Mouse (Mus musculus): ENCODE measurements around the gene Nubp2. TPM values are rescaled to one million over a fixed set of nuclear protein-coding genes. Genes with fewer than 3 reads are reported as not detected.

The Nubp2 gene
- total and polyA plus RNA-seq, 2 experiments from 2014 or later: 52.7 to 65.0 TPM

GRCm38 (mm10) chr17:24844525-24844924 lies 41.6 kb downstream of the Nubp2 start:
- Histone ChIP-seq H3K9me3 (ENCODE audit: low read length) (no peaks in the 10 kb centered on the region), H3K4me2 (ENCODE audit: low read depth, low read length) (no peak overlapping the region), H3K4me1 (ENCODE audit: insufficient read depth, low read length) (peaks cover 10% of the 10 kb centered on the region; the same call in 1 of the 2 replicates), H3K27ac (no peak overlapping the region), H3K36me3 (ENCODE audit: insufficient read depth, low read length) (no peaks in the 10 kb centered on the region), H3K9ac (replicated peaks; ENCODE audit: low read length) (no peak overlapping the region), H3K4me3 (ENCODE audit: low read length) (no peak overlapping the region), H3K27me3 (ENCODE audit: insufficient read depth, low read length) (no peaks in the 10 kb centered on the region)
- WGBS: 68% methylated on average over 9 of the region's 9 CpGs
- no peak for TF ChIP-seq CTCF (IDR thresholded peaks at IDR 0.05; ENCODE audit: low read depth)
- DNase-seq (ENCODE audit: low spot score): no peak
- no peak for ATAC-seq

DNA sequence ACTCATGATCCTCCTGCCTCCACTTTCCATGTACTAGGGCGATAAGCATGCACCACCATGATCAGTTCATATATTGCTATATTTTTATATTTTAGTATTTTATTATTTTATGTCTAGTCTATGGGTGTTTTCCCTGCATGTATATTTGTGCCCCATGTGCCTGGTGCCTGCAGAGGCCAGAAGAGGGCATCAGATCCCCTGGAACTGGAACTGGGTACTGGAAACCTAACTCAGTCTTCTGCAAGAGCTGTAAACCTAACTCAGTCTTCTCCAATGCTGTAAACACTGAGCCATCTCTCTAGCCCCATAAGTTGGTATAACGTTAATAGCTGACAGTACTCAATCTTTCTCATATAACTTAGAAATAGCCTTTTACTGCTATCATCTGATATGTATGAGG lies 43.5 kb downstream of the Nubp2 start:
- H3K27me3 ChIP-seq (ENCODE audit: insufficient read depth, low read length): no peaks in the 10 kb centered on the region
- ATAC-seq: no peak
- no peak overlapping the region for H3K4me2 ChIP-seq (ENCODE audit: low read depth, low read length)
- 57% methylated on average over 2 of the region's 2 CpGs for WGBS
- no peaks in the 10 kb centered on the region for H3K9me3 ChIP-seq (ENCODE audit: low read length)
- H3K4me1 ChIP-seq (ENCODE audit: insufficient read depth, low read length): no peaks in the 10 kb centered on the region
- H3K9ac ChIP-seq (replicated peaks; ENCODE audit: low read length): no peak overlapping the region
- no peak overlapping the region for H3K27ac ChIP-seq
- H3K4me3 ChIP-seq (ENCODE audit: low read length): no peak overlapping the region
- no peaks in the 10 kb centered on the region for H3K36me3 ChIP-seq (ENCODE audit: insufficient read depth, low read length)
- TF ChIP-seq CTCF (IDR thresholded peaks at IDR 0.05; ENCODE audit: low read depth): no peak; the same call in 1 of the 2 replicates
- DNase-seq (ENCODE audit: low spot score): no peak

DNA sequence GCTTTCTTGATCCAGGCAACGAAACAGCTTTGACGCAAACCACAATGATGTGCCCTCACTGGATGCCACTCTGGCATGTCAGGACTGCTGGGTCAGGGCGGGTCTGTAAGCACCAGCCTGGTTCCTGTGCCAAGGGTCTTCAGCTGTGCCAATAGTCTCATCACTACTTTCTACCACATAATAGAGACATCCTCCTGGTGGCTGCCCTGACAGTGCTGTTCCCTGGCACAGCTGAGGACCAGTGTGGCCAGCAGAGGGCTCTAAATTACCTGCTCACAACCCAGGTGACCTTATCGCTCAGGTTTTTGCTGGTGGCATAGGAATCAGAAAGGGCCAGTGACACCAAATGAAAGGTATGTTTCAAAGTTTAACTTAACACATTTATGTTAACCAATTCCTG lies 45.0 kb downstream of the Nubp2 start:
- no peaks in the 10 kb centered on the region for H3K9me3 ChIP-seq (ENCODE audit: low read length)
- no peak overlapping the region for H3K4me3 ChIP-seq (ENCODE audit: low read length)
- H3K27ac ChIP-seq: no peak overlapping the region
- H3K4me1 ChIP-seq (ENCODE audit: insufficient read depth, low read length): no peaks in the 10 kb centered on the region
- no peak for ATAC-seq
- no peak overlapping the region for H3K9ac ChIP-seq (replicated peaks; ENCODE audit: low read length)
- DNase-seq (ENCODE audit: low spot score): no peak
- H3K36me3 ChIP-seq (ENCODE audit: insufficient read depth, low read length): no peaks in the 10 kb centered on the region
- H3K4me2 ChIP-seq (ENCODE audit: low read depth, low read length): no peak overlapping the region
- WGBS: 47% methylated on average over 4 of the region's 4 CpGs
- peak; percentile 53 for TF ChIP-seq CTCF (IDR thresholded peaks at IDR 0.05; ENCODE audit: low read depth)
- no peaks in the 10 kb centered on the region for H3K27me3 ChIP-seq (ENCODE audit: insufficient read depth, low read length)

- ATAC-seq (no peak), DNase-seq (ENCODE audit: low spot score) (no peak)
- Histone ChIP-seq H3K4me2 (ENCODE audit: low read depth, low read length) (no peak overlapping the region), H3K9ac (replicated peaks; ENCODE audit: low read length) (no peak overlapping the region), H3K36me3 (ENCODE audit: insufficient read depth, low read length) (no peaks in the 10 kb centered on the region), H3K4me3 (ENCODE audit: low read length) (no peak overlapping the region), H3K27ac (no peak overlapping the region), H3K4me1 (ENCODE audit: insufficient read depth, low read length) (no peaks in the 10 kb centered on the region), H3K27me3 (ENCODE audit: insufficient read depth, low read length) (no peaks in the 10 kb centered on the region), H3K9me3 (ENCODE audit: low read length) (no peaks in the 10 kb centered on the region)
- 62% methylated on average over 5 of the region's 5 CpGs for WGBS
- TF ChIP-seq CTCF (IDR thresholded peaks at IDR 0.05; ENCODE audit: low read depth): no peak
These were observed 45.8 kb downstream of the Nubp2 start for GRCm38 (mm10) chr17:24840341-24840740.

- Histone ChIP-seq H3K4me3 (ENCODE audit: low read length) (no peak within 1 kb of the TSS), H3K4me2 (ENCODE audit: low read depth, low read length) (no peak within 1 kb of the TSS), H3K9ac (replicated peaks; ENCODE audit: low read length) (no peak within 1 kb of the TSS), H3K27ac (no peak within 1 kb of the TSS), H3K36me3 (ENCODE audit: insufficient read depth, low read length) (no peaks in the 10 kb centered on the region), H3K9me3 (ENCODE audit: low read length) (no peaks in the 10 kb centered on the region), H3K27me3 (ENCODE audit: insufficient read depth, low read length) (no peaks in the 10 kb centered on the region), H3K4me1 (ENCODE audit: insufficient read depth, low read length) (no peaks in the 10 kb centered on the region)
- WGBS: 76% methylated on average over 8 of the region's 8 CpGs
- DNase-seq (ENCODE audit: low spot score) (no peak), ATAC-seq (no peak)
- TF ChIP-seq CTCF (IDR thresholded peaks at IDR 0.05; ENCODE audit: low read depth): no peak
These were observed 46.3 kb downstream of the Nubp2 start, which contains the start of gene Hagh for GRCm38 (mm10) chr17:24839842-24840241. TSS of gene Hagh (plus strand) at chr17:24840143.

Other genes with a start within 250 kb of the Nubp2 start
- 72.8 and 91.1 TPM in 2 replicates for gene Slc9a3r2, start 236.0 kb downstream of the Nubp2 start, total RNA-seq (2014; rRNA removed)
- gene Slc9a3r2, start 236.0 kb downstream of the Nubp2 start, polyA plus RNA-seq (2015; fragmentation: Nextera tagmentation; extraction: Ambion mirVana): 57.6 and 60.6 TPM in 2 replicates
- gene Npw, start 227.9 kb downstream of the Nubp2 start, total RNA-seq (2014; rRNA removed): 0.78 TPM in 1 of 2 replicates, not detected in the other
- gene Npw, start 227.9 kb downstream of the Nubp2 start, polyA plus RNA-seq (2015; fragmentation: Nextera tagmentation; extraction: Ambion mirVana): 0.65 and 0.81 TPM in 2 replicates
- gene Zfp598, start 216.7 kb downstream of the Nubp2 start, total RNA-seq (2014; rRNA removed): 40.9 and 47.0 TPM in 2 replicates
- 14.2 and 14.6 TPM in 2 replicates for gene Zfp598, start 216.7 kb downstream of the Nubp2 start, polyA plus RNA-seq (2015; fragmentation: Nextera tagmentation; extraction: Ambion mirVana)
- gene Syngr3, start 196.4 kb downstream of the Nubp2 start, total RNA-seq (2014; rRNA removed): 331 and 347 TPM in 2 replicates
- gene Syngr3, start 196.4 kb downstream of the Nubp2 start, polyA plus RNA-seq (2015; fragmentation: Nextera tagmentation; extraction: Ambion mirVana): 280 and 294 TPM in 2 replicates
- 21.1 and 26.1 TPM in 2 replicates for gene Gfer, start 190.2 kb downstream of the Nubp2 start, total RNA-seq (2014; rRNA removed)
- 39.7 and 41.4 TPM in 2 replicates for gene Gfer, start 190.2 kb downstream of the Nubp2 start, polyA plus RNA-seq (2015; fragmentation: Nextera tagmentation; extraction: Ambion mirVana)
- 6.1 and 8.1 TPM in 2 replicates for gene Noxo1, start 190.1 kb downstream of the Nubp2 start, total RNA-seq (2014; rRNA removed)
- 1.4 and 2.2 TPM in 2 replicates for gene Noxo1, start 190.1 kb downstream of the Nubp2 start, polyA plus RNA-seq (2015; fragmentation: Nextera tagmentation; extraction: Ambion mirVana)
- gene Tbl3, start 178.7 kb downstream of the Nubp2 start, total RNA-seq (2014; rRNA removed): 53.2 and 55.2 TPM in 2 replicates
- gene Tbl3, start 178.7 kb downstream of the Nubp2 start, polyA plus RNA-seq (2015; fragmentation: Nextera tagmentation; extraction: Ambion mirVana): 43.5 and 49.2 TPM in 2 replicates
- not detected in 2 replicates for gene Rnf151, start 168.3 kb downstream of the Nubp2 start, total RNA-seq (2014; rRNA removed)
- not detected in 2 replicates for gene Rnf151, start 168.3 kb downstream of the Nubp2 start, polyA plus RNA-seq (2015; fragmentation: Nextera tagmentation; extraction: Ambion mirVana)
- gene Rps2, start 168.2 kb downstream of the Nubp2 start, total RNA-seq (2014; rRNA removed): 2,181 and 2,600 TPM in 2 replicates
- gene Rps2, start 168.2 kb downstream of the Nubp2 start, polyA plus RNA-seq (2015; fragmentation: Nextera tagmentation; extraction: Ambion mirVana): 809 and 820 TPM in 2 replicates
- 135 and 157 TPM in 2 replicates for gene Ndufb10, start 161.9 kb downstream of the Nubp2 start, total RNA-seq (2014; rRNA removed)
- 353 and 356 TPM in 2 replicates for gene Ndufb10, start 161.9 kb downstream of the Nubp2 start, polyA plus RNA-seq (2015; fragmentation: Nextera tagmentation; extraction: Ambion mirVana)
- gene Rpl3l, start 158.5 kb downstream of the Nubp2 start, total RNA-seq (2014; rRNA removed): 1.3 TPM in 1 of 2 replicates, not detected in the other
- 0.41 and 0.52 TPM in 2 replicates for gene Rpl3l, start 158.5 kb downstream of the Nubp2 start, polyA plus RNA-seq (2015; fragmentation: Nextera tagmentation; extraction: Ambion mirVana)
- gene Msrb1, start 149.7 kb downstream of the Nubp2 start, total RNA-seq (2014; rRNA removed): 17.0 and 19.6 TPM in 2 replicates
- 22.7 and 25.5 TPM in 2 replicates for gene Msrb1, start 149.7 kb downstream of the Nubp2 start, polyA plus RNA-seq (2015; fragmentation: Nextera tagmentation; extraction: Ambion mirVana)
- gene Hs3st6, start 133.4 kb downstream of the Nubp2 start, total RNA-seq (2014; rRNA removed): not detected in 2 replicates
- gene Hs3st6, start 133.4 kb downstream of the Nubp2 start, polyA plus RNA-seq (2015; fragmentation: Nextera tagmentation; extraction: Ambion mirVana): 0.43 and 0.47 TPM in 2 replicates
- not detected in 2 replicates for gene Meiob, start 82.1 kb downstream of the Nubp2 start, total RNA-seq (2014; rRNA removed)
- gene Meiob, start 82.1 kb downstream of the Nubp2 start, polyA plus RNA-seq (2015; fragmentation: Nextera tagmentation; extraction: Ambion mirVana): 0.10 TPM in 1 of 2 replicates, not detected in the other
- 64.8 and 93.5 TPM in 2 replicates for gene Hagh, start 46.2 kb downstream of the Nubp2 start, total RNA-seq (2014; rRNA removed)
- 82.4 and 84.2 TPM in 2 replicates for gene Hagh, start 46.2 kb downstream of the Nubp2 start, polyA plus RNA-seq (2015; fragmentation: Nextera tagmentation; extraction: Ambion mirVana)
- gene Fahd1, start 36.0 kb downstream of the Nubp2 start, total RNA-seq (2014; rRNA removed): 16.6 and 25.7 TPM in 2 replicates
- gene Fahd1, start 36.0 kb downstream of the Nubp2 start, polyA plus RNA-seq (2015; fragmentation: Nextera tagmentation; extraction: Ambion mirVana): 20.2 and 22.2 TPM in 2 replicates
- 0.52 TPM in 1 of 2 replicates, not detected in the other for gene Igfals, start 20.4 kb downstream of the Nubp2 start, total RNA-seq (2014; rRNA removed)
- gene Igfals, start 20.4 kb downstream of the Nubp2 start, polyA plus RNA-seq (2015; fragmentation: Nextera tagmentation; extraction: Ambion mirVana): 0.18 and 0.29 TPM in 2 replicates
- gene Spsb3, start 294 bp upstream of the Nubp2 start, total RNA-seq (2014; rRNA removed): 122 and 135 TPM in 2 replicates
- 90.6 and 94.9 TPM in 2 replicates for gene Spsb3, start 294 bp upstream of the Nubp2 start, polyA plus RNA-seq (2015; fragmentation: Nextera tagmentation; extraction: Ambion mirVana)
- gene Eme2, start 8.7 kb upstream of the Nubp2 start, total RNA-seq (2014; rRNA removed): 34.9 and 49.5 TPM in 2 replicates
- gene Eme2, start 8.7 kb upstream of the Nubp2 start, polyA plus RNA-seq (2015; fragmentation: Nextera tagmentation; extraction: Ambion mirVana): 21.4 and 24.3 TPM in 2 replicates
- 37.8 and 58.3 TPM in 2 replicates for gene Mrps34, start 8.8 kb upstream of the Nubp2 start, total RNA-seq (2014; rRNA removed)
- gene Mrps34, start 8.8 kb upstream of the Nubp2 start, polyA plus RNA-seq (2015; fragmentation: Nextera tagmentation; extraction: Ambion mirVana): 124 and 136 TPM in 2 replicates
- 66.1 and 67.0 TPM in 2 replicates for gene Nme3, start 10.2 kb upstream of the Nubp2 start, total RNA-seq (2014; rRNA removed)
- gene Nme3, start 10.2 kb upstream of the Nubp2 start, polyA plus RNA-seq (2015; fragmentation: Nextera tagmentation; extraction: Ambion mirVana): 92.6 and 95.1 TPM in 2 replicates
- 165 and 177 TPM in 2 replicates for gene Mapk8ip3, start 50.6 kb upstream of the Nubp2 start, total RNA-seq (2014; rRNA removed)
- gene Mapk8ip3, start 50.6 kb upstream of the Nubp2 start, polyA plus RNA-seq (2015; fragmentation: Nextera tagmentation; extraction: Ambion mirVana): 62.0 and 62.4 TPM in 2 replicates
- 57.0 and 61.2 TPM in 2 replicates for gene Jpt2, start 74.3 kb upstream of the Nubp2 start, total RNA-seq (2014; rRNA removed)
- 63.1 and 68.5 TPM in 2 replicates for gene Jpt2, start 74.3 kb upstream of the Nubp2 start, polyA plus RNA-seq (2015; fragmentation: Nextera tagmentation; extraction: Ambion mirVana)
- gene Cramp1l, start 129.4 kb upstream of the Nubp2 start, total RNA-seq (2014; rRNA removed): 24.4 and 26.7 TPM in 2 replicates
- 3.7 TPM in 2 replicates for gene Cramp1l, start 129.4 kb upstream of the Nubp2 start, polyA plus RNA-seq (2015; fragmentation: Nextera tagmentation; extraction: Ambion mirVana)
- 27.0 and 37.3 TPM in 2 replicates for gene Ift140, start 129.7 kb upstream of the Nubp2 start, total RNA-seq (2014; rRNA removed)
- 13.1 and 13.4 TPM in 2 replicates for gene Ift140, start 129.7 kb upstream of the Nubp2 start, polyA plus RNA-seq (2015; fragmentation: Nextera tagmentation; extraction: Ambion mirVana)
- 15.4 and 21.5 TPM in 2 replicates for gene Tmem204, start 197.2 kb upstream of the Nubp2 start, total RNA-seq (2014; rRNA removed)
- gene Tmem204, start 197.2 kb upstream of the Nubp2 start, polyA plus RNA-seq (2015; fragmentation: Nextera tagmentation; extraction: Ambion mirVana): 11.5 and 11.7 TPM in 2 replicates
- 46.9 and 59.3 TPM in 2 replicates for gene Telo2, start 229.6 kb upstream of the Nubp2 start, total RNA-seq (2014; rRNA removed)
- 32.5 and 33.1 TPM in 2 replicates for gene Telo2, start 229.6 kb upstream of the Nubp2 start, polyA plus RNA-seq (2015; fragmentation: Nextera tagmentation; extraction: Ambion mirVana)
- gene Ptx4, start 234.4 kb upstream of the Nubp2 start, total RNA-seq (2014; rRNA removed): 0.63 TPM in 1 of 2 replicates, not detected in the other
- 0.21 and 0.26 TPM in 2 replicates for gene Ptx4, start 234.4 kb upstream of the Nubp2 start, polyA plus RNA-seq (2015; fragmentation: Nextera tagmentation; extraction: Ambion mirVana)
- gene Clcn7, start 247.0 kb upstream of the Nubp2 start, total RNA-seq (2014; rRNA removed): 34.9 and 40.6 TPM in 2 replicates
- 22.9 and 23.3 TPM in 2 replicates for gene Clcn7, start 247.0 kb upstream of the Nubp2 start, polyA plus RNA-seq (2015; fragmentation: Nextera tagmentation; extraction: Ambion mirVana)